Mouse (Mus musculus): Measurements from ENCODE around the gene Megf6.

Megf6 gene

DNA sequence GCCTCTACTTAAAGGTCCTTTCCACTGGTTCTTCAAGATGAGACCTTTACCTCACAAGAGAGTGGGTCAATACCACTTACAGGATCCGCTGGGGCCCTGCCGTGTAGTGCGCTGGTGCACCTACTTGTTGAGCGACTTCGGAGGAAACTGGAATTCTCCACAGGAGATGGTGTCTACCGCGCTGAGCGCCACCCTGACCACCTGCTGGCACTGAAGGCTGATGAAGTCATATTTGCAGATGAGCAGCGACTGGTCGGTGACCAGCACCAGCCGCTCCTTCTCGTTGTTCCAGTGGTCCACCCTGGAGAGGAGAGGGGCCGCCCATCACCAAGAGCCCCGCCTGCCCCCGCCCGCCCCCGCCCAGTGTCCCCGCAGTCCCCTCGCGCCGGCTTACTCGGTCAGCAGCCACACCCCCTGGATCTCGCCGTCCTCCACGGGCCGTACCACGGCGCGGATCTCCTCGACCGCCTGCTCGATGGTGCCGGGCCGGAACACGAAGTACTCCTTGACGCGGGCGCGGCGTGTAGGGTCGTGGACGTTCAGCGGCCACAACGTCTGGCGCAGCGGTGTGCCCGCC lies 10.5 kb upstream of the Megf6 start:
- DNase-seq (ENCODE audit: low spot score in 2 of 2): peak in 1 of 2 experiments; percentile 10

DNA sequence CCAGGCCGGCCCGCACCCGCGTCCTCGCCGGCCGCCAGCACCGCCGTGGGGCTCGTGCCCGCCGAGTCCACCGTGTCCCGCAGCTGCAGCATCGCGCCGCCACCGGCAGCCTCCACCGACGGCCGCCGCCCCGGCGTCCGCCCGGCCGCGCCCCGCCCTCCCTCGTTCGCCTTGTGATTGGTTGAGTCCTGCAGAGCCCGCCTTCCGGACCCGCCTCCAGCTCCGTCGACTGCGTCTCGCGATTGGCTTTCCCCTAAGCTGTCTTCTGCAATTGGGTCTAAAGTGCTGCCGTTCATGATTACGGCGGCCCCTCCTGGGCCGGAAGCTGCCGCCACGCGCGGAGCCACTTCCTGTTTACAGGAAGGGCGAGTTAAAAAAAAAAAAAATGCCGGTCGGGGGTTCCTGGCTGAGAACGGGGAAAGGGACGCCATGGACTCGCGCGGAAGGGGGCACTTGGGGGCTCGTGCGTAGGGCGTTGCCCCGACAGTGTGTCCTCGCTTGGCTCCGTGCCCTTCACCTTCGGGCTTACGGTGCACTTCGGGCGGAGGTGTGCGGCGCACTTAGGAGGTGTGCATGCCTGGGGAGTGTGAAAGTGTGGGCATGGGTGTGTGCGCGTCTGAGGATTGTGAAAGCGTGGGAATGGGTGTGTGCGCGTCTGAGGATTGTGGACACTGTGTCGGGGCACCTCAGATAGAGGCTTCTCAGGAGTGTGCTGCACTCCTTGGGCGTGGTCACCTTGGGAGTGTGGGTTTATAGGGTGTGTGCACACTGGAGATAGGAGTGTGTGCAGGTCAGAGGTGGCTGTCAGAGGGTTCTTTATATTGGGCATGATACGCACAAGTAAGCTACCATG lies 9.8 kb upstream of the Megf6 start, which contains the start of gene Tprgl:
TSS of gene Tprgl (minus strand) at position 129 of the 853 bp plus-strand sequence.
- peak; percentile 96 to 97 for DNase-seq (ENCODE audit: low spot score in 2 of 2)

DNA sequence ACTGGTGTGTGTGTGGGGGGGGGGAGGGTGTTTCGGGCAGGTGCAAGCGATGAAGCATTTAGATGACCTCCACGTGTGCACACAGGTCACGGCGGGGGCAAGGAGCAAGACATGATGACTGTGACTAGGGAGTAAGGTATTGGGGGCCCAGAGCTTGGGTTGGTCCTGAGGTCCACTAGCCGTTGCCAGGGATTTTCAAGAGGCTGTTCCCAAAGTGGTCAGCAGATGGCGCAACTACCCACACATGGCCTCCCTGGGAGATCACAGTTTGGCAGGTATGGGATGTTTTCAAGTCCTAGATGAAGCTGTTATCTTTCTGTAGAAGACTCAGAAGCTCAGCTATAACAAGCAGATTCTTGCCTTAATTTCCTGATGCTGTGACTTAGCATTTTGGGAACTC lies 7.2 kb upstream of the Megf6 start:
- DNase-seq (ENCODE audit: low spot score in 2 of 2): peak; percentile 30 to 47

DNA sequence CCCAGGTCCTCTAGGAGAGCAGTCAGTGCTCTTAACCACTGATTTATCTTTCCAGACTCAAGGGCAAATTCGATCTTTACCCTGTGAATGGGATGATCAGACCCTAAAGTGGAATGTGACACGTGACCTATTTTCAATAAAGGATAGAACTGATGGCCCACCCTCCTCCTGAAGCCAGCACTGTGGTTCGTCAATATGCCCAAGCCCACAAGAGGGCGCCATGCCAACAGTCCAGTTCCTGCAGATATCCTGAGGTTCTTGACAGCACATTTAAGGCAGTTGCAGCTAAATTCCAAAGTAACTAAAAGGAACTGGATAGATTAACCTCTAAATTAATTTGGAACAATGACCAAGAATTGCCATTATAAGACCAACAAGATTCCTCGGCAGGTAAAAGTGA lies 3.5 kb upstream of the Megf6 start:
- peak in 1 of 2 experiments; percentile 33 for DNase-seq (ENCODE audit: low spot score in 2 of 2)

DNA sequence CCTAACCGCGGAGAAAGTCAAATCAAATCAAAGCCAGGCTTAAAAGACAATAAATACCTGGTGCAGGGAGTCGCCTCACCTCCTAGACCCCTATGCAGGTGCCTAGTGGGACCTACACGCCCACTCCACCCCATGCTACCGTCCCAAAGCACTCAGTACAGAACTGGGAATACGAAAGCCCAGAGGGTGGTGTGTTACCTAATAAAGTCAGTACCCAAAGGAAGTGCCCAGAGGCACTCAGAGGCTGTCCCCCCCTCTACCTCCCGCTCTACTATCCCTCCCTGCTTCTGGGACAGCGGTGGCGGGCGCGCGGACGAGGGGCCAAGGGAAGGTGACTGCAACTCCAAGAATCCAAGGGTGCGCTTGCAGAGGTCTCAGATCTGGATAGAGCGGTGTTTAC lies 509 bp upstream of the Megf6 start:
- no peak for DNase-seq (ENCODE audit: low spot score in 2 of 2)

DNA sequence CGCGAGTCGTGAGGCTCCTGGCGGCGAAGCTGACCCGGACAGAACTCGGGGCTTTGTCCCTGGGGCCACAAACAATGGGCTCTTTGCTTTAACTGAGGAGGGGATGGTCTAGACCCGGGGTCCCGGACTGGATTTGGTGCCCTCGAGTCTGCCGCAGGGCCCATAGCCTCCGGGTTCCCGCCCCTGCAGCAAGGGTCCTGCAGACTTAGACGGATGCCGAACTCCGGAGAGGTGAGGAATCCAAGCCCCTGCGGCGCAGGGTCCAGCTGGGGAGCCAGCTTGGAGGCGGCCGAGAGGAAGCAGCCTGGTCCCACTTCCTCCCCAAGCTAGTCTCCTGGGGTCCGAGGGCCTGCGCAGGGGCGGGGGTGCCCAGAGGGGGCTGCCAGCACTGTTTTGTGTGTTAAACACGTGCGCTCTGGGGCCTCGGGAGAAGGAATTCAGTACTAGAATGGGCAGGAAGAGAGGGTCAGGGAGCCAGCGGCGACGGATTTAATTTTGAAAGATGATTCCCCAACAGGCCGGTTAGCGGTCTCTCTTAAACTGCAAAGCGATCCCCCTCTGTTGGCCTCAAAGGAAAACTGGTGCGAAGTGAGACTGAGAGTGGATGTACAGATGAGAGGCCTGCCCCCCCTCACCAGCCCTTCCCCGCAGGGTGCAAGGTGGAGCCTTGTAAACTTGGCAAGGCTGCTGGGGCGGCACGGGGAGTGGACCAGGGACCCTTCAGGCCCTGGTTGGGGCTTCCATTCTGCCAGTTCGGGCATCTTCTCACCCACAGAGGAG lies 811 bp downstream of the Megf6 start:
- no peak for DNase-seq (ENCODE audit: low spot score in 2 of 2)

DNA sequence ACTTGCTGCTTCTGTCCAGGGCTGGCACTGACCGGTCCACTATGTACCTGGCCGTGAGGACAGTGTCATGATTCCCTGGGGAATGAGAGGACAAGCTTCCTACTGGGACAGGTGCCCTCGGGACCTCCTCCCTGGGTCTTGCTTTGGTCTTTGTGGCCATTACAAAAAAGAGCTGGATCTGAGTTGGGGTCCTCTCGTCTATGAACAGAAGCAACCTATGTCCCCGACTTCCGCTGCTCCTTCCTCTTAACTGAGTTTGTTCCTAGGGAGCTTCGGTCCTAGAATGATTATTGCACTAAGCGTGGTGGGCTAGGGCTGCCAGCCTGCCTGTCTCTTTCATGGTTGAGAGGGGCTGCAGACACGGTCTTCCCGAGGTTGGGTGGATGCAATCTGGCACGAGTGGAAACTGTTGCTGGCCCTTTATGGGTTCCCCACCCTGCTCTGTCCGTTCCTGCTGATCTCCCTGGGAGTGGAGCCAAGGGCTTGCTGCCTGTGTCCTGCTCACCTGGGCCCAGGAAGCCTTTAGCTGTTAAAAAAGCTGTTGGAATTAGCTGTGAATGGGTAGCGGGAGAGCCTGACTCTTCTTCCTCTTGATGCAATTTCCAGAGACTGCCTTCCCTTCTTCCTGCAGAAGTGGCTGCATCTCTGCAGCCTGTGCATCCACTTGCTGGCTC lies 1.5 kb downstream of the Megf6 start:
- DNase-seq (ENCODE audit: low spot score in 2 of 2): no peak

DNA sequence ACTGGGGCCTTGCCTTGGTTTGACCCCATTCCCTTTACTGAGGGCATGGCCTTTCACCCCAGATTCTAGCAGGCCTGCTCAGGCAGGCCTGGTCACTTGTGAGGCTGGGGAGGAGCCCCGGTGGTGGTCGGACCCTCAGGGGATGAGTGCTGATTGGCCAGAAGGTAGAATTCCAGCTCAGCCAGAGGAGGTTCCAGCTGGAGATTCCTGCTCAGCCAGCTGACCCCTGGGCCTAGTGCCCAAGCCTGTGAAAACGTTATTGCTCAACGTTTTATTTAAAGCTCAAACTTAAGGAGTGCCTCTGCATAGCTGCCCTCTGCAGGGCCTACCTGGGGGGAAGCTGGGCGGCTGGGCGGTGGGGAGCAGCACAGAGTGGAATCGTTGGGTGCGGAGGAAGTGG lies 6.7 kb downstream of the Megf6 start:
- no peak for DNase-seq (ENCODE audit: low spot score in 2 of 2)

DNA sequence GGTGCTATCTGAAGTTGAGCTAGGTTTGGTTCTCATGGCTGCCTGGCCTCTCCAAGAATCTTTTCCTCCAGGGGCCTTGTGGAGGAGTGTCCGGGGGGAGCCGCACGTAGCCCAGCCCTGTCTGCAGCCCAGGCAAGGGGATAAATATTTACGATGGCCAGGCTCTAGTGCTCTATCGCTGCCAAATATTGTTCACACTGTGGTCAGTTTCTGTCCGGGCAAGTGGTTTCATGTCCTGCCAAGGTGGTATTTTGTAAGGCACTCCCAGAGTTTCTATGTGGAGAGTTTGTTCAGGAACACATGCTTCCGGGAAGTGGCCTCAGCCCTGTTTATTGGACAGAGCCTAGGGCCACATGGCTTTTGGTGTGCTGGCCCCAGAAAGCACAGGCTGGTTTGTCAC lies 10.5 kb downstream of the Megf6 start:
- no peak for DNase-seq (ENCODE audit: low spot score in 2 of 2)

DNA sequence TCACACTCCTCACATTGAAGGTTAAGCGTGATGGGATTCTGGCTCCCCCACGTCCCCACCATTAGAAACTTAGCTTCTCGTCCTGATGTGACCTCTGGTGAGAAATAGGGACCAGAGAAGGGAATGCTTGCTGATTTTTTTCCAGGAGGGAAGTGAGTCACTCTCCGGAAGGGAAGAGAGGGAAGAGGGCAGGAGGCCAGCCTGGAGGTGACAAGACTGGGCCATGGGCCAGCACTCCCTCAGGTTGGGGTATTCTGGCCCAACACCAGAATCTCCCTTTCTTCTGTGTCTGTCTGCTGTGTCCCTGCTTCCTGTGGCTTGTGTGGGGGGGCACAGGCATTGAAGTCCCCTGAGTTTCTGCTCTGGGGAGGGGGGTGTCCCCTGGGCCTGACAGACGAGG lies 13.0 kb downstream of the Megf6 start:
- DNase-seq (ENCODE audit: low spot score in 2 of 2): no peak

DNA sequence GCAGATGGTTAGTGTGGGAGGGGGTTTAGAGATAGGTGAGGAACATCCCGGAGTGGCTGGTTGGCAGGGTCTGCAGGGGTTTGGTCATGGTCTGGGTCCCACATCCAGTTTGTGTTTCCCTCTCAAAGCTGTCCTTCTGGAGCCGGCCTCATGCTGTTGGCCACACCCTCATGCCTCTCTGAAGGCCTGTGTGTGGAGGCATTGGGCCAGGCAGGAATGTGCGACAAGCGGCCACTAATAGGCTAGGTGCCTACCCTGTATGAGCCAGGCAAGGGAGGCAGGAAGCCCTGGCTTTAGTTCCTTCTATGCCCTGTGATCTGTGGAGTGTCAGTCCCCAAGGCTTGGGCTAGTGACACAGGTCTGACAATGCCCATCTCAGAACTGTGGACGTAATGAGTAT lies 14.5 kb downstream of the Megf6 start:
- DNase-seq (ENCODE audit: low spot score in 2 of 2): no peak

DNA sequence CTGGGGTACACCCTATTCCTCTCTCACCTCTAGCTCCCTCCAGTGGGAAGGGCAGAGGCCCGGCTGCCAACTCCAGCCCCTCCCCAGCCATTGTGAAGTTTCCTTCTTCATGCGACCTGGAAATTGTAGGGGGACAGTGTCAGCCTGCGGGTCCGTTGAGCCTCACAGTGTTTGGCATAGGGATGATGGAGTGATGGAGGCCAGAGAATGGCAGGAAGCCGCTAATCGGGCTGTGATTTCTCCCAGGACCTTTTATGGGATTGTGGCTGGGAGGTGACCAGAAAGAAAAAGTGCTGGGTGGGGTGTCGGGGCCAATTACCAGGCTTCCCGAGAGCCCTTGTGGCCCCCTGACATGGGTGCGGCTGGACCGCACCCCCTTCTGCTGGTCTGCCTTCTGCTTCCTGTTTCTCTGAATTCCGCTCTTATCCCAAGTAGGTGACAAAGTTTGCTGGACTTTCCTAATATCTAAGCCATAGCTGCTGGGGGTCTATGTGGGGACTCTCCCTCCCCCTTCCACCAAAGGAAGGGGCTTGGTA lies 15.5 kb downstream of the Megf6 start:
- DNase-seq (ENCODE audit: low spot score in 2 of 2): no peak

DNA sequence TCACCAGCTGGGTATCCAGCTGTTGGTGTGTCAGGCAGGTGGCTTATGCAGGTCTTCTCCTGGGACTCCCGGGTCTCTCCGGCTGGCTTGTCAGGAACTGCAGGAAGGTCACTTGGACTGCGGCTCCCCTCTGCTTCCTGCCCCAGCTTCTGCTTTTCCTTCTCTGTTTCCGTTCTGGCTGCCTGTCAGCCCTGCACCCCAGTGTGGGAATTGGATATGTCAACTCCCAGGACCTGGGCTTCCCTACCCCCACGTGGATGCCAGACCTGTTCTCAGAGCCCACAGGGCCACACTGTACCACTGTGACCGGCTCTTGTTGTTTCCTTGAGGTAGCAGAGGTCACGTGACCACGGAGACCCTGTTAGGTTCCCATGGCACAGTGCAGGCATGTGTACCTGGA lies 18.4 kb downstream of the Megf6 start:
- no peak for DNase-seq (ENCODE audit: low spot score in 2 of 2)

DNA sequence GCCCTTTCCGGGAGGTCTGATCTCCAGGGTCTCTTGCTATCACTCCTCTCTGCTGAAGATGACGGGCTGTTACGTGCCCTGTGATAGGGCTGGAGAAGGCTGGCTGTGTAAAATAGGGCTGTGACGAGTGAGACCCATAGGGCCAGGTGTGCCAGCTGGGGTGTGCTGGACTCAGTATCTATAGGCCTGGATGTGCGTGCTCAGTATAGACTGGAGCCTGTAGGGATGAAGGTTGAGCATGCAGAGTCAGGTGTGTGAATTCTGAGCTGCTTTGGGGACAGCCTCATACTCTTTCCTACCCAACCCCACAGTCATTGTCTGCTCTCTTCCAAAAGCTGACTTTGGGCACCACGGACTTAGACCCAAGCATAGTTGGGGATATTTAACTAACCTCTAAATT lies 27.4 kb downstream of the Megf6 start:
- no peak for DNase-seq (ENCODE audit: low spot score in 2 of 2)

DNA sequence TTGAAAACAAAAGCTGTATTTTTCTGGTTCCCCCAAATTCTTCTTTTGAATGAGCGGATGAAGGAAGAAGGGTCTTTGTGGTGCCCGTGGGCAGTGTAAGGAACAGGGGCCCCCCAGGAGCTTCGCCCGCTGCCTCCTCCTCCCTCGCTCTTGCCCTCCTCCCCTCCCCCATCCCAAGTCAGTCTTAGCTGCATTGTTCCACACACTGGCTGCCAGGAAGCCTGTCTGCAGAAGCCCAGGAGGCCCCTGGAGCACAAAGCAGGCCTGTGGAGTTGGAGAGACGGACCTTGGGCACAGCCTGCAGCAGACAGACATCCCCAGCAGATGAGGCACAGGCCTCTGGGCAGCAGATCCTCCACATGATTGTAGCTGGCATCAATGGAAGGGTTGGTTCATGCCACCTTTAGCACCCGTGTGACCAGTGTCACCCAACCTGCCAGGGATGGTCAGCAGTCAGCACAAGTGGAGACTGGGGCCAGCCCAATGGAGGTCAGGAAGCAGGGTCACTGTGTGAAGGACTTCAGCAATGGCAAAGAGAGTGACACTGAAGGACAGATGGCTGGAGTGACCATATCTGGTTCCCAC lies 27.9 kb downstream of the Megf6 start:
- no peak for DNase-seq (ENCODE audit: low spot score in 2 of 2)

DNA sequence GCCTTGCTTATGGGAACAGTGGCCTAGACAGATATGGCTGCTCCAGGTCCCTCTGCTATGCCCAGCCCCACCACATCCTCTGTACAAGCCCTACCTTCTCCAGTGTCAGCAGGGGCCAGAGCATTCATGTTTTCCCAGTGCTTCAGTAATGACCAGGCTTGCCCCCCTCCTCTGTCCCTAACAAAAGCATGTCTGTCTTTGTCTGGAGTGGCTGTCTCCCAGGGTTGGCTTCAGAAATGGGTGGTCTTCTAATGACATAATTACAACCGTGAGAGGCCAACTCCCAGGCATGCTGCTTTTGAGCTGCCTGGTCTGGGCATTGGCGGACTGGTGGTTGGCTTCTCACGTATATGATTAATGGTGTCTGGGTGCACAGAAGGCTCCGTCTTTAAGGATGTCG lies 31.0 kb downstream of the Megf6 start:
- no peak for DNase-seq (ENCODE audit: low spot score in 2 of 2)

DNA sequence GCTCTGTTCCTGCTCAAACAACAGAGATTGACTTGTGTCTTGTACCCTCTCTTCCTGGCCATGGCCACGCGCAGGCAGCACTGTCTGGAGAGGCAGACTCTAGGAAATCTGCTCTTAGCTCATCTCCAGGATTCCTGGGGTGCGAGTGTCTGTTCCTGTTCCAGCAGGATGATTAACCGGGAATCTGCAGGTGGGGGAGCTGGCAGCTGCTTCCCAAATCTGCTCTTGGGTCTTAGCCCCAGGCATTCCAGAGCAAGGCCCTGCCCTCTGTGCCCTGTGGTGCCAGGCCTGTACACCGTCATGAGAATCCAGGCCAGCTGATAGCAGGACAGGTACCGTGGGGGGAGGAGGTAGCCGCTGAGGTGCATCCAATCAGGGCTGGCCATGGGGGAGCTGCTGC lies 34.0 kb downstream of the Megf6 start:
- DNase-seq (ENCODE audit: low spot score in 2 of 2): no peak

DNA sequence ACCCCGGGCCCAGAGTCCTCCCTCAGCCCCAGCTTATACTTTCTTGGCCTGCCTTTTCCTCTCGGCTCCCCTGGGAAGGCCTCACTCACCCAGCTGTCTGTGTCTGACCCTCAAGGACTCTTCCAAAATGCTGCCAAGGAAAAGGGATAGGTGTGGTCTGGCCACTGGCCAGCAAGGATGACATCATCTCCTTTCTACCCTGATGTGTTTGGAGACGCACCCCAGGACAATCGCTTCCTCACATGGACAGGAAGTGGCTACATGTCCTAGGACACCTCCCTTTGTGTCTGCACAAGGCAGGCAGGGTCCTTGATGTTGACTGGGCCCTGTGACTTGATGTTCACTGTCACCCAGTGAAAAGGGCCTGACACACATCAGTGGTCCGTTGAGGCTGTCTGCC lies 34.9 kb downstream of the Megf6 start:
- DNase-seq (ENCODE audit: low spot score in 2 of 2): no peak

DNA sequence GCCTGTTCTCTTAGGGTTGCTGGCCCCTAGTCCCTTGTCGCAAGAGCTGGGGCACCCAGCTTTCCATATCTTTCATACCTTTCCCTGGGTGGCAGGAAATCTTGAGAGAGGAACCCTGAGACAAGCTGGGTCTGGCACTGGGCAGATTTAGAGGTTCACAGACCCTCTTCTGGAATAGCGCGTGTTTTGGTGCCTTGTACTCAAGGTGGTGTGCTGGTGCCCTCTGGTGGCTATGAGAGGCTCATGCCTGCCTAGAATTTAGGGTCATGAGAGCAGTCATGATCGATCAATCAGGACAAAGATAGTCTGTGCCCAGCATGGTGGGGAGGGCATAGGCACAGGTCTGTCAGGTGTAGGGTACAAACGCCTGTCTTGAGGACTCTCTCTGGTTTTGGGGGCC lies 36.7 kb downstream of the Megf6 start:
- DNase-seq (ENCODE audit: low spot score in 2 of 2): peak; percentile 10 to 30

DNA sequence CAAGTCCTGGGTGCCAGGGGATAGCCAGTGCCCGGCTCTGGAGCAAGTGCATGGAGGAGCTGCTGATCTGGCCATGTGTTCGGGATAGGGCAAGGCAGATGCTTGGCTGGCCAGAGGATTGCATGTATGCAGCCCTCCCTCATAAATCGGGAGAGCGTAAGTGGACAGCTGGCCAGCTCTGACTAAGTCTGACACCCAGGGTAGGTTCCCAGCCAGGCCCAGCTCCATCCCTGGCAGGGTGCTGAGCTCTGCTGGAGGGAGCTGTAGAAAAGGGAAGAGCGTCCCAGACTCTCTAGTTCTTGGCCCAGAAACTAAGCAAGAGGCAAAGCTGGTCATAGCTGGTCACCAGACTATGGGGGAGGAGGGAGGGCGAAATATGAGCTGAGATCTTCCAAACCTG lies 38.5 kb downstream of the Megf6 start:
- DNase-seq (ENCODE audit: low spot score in 2 of 2): no peak

DNA sequence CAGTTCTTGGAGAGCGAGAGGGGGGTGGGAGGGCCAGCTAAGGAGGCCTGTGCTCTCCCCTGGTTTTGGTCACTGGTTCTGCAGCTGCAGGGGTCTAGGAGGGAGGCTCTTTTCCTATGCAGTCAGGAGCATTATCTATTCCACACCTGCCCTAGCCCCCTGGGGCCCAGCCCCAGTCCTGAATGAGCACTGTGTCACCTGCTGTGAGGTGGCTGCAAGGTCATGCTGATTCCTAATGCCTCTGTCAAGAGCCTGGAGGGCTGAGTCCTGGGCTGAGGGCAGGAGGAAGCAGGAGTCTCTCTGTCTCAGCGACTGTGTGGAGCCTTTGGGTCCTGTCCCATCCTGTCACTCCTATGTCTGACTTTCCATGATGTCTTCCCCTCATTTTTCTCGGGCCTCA lies 39.3 kb downstream of the Megf6 start:
- no peak for DNase-seq (ENCODE audit: low spot score in 2 of 2)

DNA sequence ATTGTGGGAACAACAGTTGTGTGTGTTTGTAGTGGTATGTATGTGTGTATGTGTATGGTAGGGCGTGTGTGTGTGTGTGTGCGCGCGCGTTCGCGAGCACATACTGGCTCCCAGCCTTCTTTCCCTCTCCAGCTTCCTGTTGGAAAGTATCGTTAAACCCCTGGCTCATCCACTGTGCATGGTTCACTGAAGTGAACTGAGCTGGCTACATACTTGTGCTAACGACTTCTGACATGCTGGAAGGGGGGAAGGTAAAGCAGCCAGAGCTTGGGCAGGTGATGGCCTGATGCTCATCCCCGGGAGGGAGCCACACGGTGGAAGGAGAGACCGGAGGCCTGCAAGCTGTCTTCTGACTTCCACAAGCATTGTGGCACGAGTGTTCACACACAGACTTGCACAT lies 40.9 kb downstream of the Megf6 start:
- no peak for DNase-seq (ENCODE audit: low spot score in 2 of 2)
